In genomic region chr11:62065655-62066054, GRCm38 (mm10) we compare ENCODE assay signal across 27 mouse cellular contexts.
DNase-seq lines count a peak whose midpoint lies in the region; ATAC-seq lines count a peak whose summit lies in the region.
"Had no signal": no experiment of that assay in that cellular context is flagged by ENCODE, and none has a peak within 500 bp of the region (broad histone marks: within the 10 kb centered on the region; RNA-seq: fewer than 3 reads in every experiment).

No protein-coding gene starts in this region.

- peaks cover 44% of the 10 kb centered on the region for H3K4me1 ChIP-seq in liver, embryonic 13.5 days (replicated peaks)
- H3K4me1 ChIP-seq in neural tube, embryonic 15.5 days = no peaks in the 10 kb centered on the region

- H3K9me3 ChIP-seq in liver, embryonic 13.5 days (replicated peaks) = no peaks in the 10 kb centered on the region
- H3K9me3 ChIP-seq in neural tube, embryonic 15.5 days (replicated peaks) = no peaks in the 10 kb centered on the region
- H3K9me3 ChIP-seq: embryonic facial prominence, embryonic 12.5 days; heart, embryonic 15.5 days; limb, embryonic 12.5 days; midbrain, embryonic 13.5 days had no signal

- no peaks in the 10 kb centered on the region for H3K27me3 ChIP-seq in liver, embryonic 13.5 days
- H3K27me3 ChIP-seq in neural tube, embryonic 15.5 days (replicated peaks) = no peaks in the 10 kb centered on the region
- H3K27me3 ChIP-seq: embryonic facial prominence, embryonic 12.5 days; heart, embryonic 15.5 days; limb, embryonic 12.5 days; midbrain, embryonic 13.5 days had no signal

- H3K9ac ChIP-seq in liver, embryonic 13.5 days = no peak overlapping the region
- H3K9ac ChIP-seq in neural tube, embryonic 15.5 days (replicated peaks) = no peak overlapping the region
- H3K9ac ChIP-seq: embryonic facial prominence, embryonic 12.5 days; heart, embryonic 15.5 days; limb, embryonic 12.5 days; midbrain, embryonic 13.5 days had no signal

- no peak overlapping the region for H3K27ac ChIP-seq in liver, embryonic 13.5 days
- no peak overlapping the region for H3K27ac ChIP-seq in neural tube, embryonic 15.5 days (replicated peaks)
- H3K27ac ChIP-seq: embryonic facial prominence, embryonic 12.5 days; heart, embryonic 15.5 days; layer of hippocampus, adult 2 months; left cerebral cortex, adult 2 months; limb, embryonic 12.5 days; midbrain, embryonic 13.5 days had no signal

- no peak overlapping the region for H3K4me2 ChIP-seq in liver, embryonic 13.5 days
- no peak overlapping the region for H3K4me2 ChIP-seq in neural tube, embryonic 15.5 days
- H3K4me2 ChIP-seq: embryonic facial prominence, embryonic 12.5 days; heart, embryonic 15.5 days; limb, embryonic 12.5 days; midbrain, embryonic 13.5 days had no signal

- H3K4me3 ChIP-seq in liver, embryonic 13.5 days (replicated peaks) = no peak overlapping the region
- no peak overlapping the region for H3K4me3 ChIP-seq in neural tube, embryonic 15.5 days (replicated peaks)
- H3K4me3 ChIP-seq: embryonic facial prominence, embryonic 12.5 days; heart, embryonic 15.5 days; layer of hippocampus, adult 2 months; left cerebral cortex, adult 2 months; limb, embryonic 12.5 days; midbrain, embryonic 13.5 days had no signal

- WGBS in liver, embryonic 13.5 days (ENCODE audit: insufficient replicate concordance) = 14% methylated on average over 6 of the region's 6 CpGs
- 77% methylated on average over 6 of the region's 6 CpGs for WGBS in neural tube, embryonic 15.5 days

- ATAC-seq in liver, embryonic 13.5 days (ENCODE audit: low read depth) = peak; percentile 63
- peak; percentile 39; the same call in 1 of the 2 replicates for ATAC-seq in megakaryocyte progenitor cell, adult 5-6 weeks (replicated peaks; ENCODE audit: poor library complexity)
- ATAC-seq in neural tube, embryonic 15.5 days (ENCODE audit: low FRiP score) = no peak
- ATAC-seq: forebrain, embryonic 14.5 days; hindbrain, embryonic 16.5 days; midbrain, embryonic 13.5 days had no signal

- peak; percentile 13 for DNase-seq in retina, postnatal 1 day
- DNase-seq in retina, embryonic 14.5 days (ENCODE audit: low spot score) = no peak
- DNase-seq in c-Kit-positive CD71-positive TER-119-positive erythroid progenitor cells, embryonic 14.5 days (ENCODE audit: low spot score) = peak; percentile 25
- peak; percentile 17 for DNase-seq in liver, embryonic 13.5 days
- no peak for DNase-seq in cerebellum, adult 9-11 months
- DNase-seq in lung, postnatal 25 days (ENCODE audit: low spot score) = no peak
- DNase-seq: adrenal gland, postnatal 36 days; B cell, adult 2 months; cerebellum, adult 2 months; cerebellum, postnatal 25 days; gastrocnemius, postnatal 36 days; kidney, adult 18-20 months; kidney, postnatal 36 days; lung, adult 18-20 months; lung, postnatal 10 days; right cerebral cortex, adult 18-20 months; right cerebral cortex, postnatal 4 days had no signal

- no peaks in the 10 kb centered on the region for H3K36me3 ChIP-seq in liver, embryonic 13.5 days
- no peaks in the 10 kb centered on the region for H3K36me3 ChIP-seq in neural tube, embryonic 15.5 days
- H3K36me3 ChIP-seq: embryonic facial prominence, embryonic 12.5 days; heart, embryonic 15.5 days; limb, embryonic 12.5 days; midbrain, embryonic 13.5 days had no signal

Comparison
In these comparisons a context has a peak if more than half of its experiments do, and no peak if none do; other contexts are left out.
1. DNase-seq: peak in retina, postnatal 1 day (single experiment), c-Kit-positive CD71-positive TER-119-positive erythroid progenitor cells, embryonic 14.5 days (single experiment) and liver, embryonic 13.5 days (single experiment); none in retina, embryonic 14.5 days (single experiment), cerebellum, adult 9-11 months (single experiment) and lung, postnatal 25 days (single experiment).